Mouse (Mus musculus) liver, postnatal 0 days (tissue): Measurements from ENCODE around the gene Pibf1. TPM values are rescaled to one million over a fixed set of nuclear protein-coding genes. Genes with fewer than 3 reads are reported as not detected.

Experiments used
- ATAC-seq: fragments of 200-750 bp; cut with Nextera tagmentation; 2 replicates; pipeline ENCODE4 v1.8.0; 2017; ENCODE audit warnings: mild to moderate bottlenecking, moderate library complexity
- DNase-seq: peaks from one replicate; pipeline ENCODE4 v3.0.0-alpha.2; 2016
- H3K27ac ChIP-seq: fragments of 300-500 bp; sonication (generic); 2 replicates; pipeline ENCODE4 v1.5.1; 2014; ENCODE audit warnings: antibody characterized with exemption, moderate library complexity, mild to moderate bottlenecking, low read depth
- H3K27me3 ChIP-seq: fragments of 300-500 bp; sonication (generic); 2 replicates; pipeline ENCODE4 v1.6.1; 2014; ENCODE audit warnings: low read length, control low read depth, mixed read lengths; ENCODE audit not compliant: insufficient read depth
- H3K36me3 ChIP-seq: fragments of 300-500 bp; sonication (generic); replicated peaks from 2 replicates; pipeline ENCODE4 v1.6.1; 2014; ENCODE audit warnings: mild to moderate bottlenecking, control low read depth, low read length, moderate library complexity, mixed read lengths; ENCODE audit not compliant: insufficient read depth
- H3K4me1 ChIP-seq: fragments of 300-500 bp; sonication (generic); 2 replicates; pipeline ENCODE4 v1.6.1; 2014; ENCODE audit warnings: antibody characterized with exemption, mild to moderate bottlenecking, control low read depth; ENCODE audit not compliant: insufficient read depth
- H3K4me2 ChIP-seq: fragments of 300-500 bp; sonication (generic); 2 replicates; pipeline ENCODE4 v1.6.1; 2014; ENCODE audit warnings: low read depth, mild to moderate bottlenecking, low read length, moderate library complexity, mixed read lengths
- H3K4me3 ChIP-seq: fragments of 300-500 bp; sonication (generic); 2 replicates; pipeline ENCODE4 v1.5.1; 2014; ENCODE audit warnings: low read depth, low read length
- H3K9ac ChIP-seq: fragments of 300-500 bp; sonication (generic); replicated peaks from 2 replicates; pipeline ENCODE4 v1.6.1; 2014; ENCODE audit warnings: mild to moderate bottlenecking, moderate library complexity
- H3K9me3 ChIP-seq: fragments of 300-500 bp; sonication (generic); 2 replicates; pipeline ENCODE4 v1.6.1; 2016; ENCODE audit warnings: mild to moderate bottlenecking, control low read depth, low read length, mixed read lengths
- CTCF ChIP-seq: sonication (generic); IDR thresholded peaks from 2 replicates; pipeline ENCODE4 v1.5.1; 2016; ENCODE audit warnings: antibody characterized with exemption, low read depth
- EP300 ChIP-seq: IDR thresholded peaks from 2 replicates; pipeline ENCODE4 v1.6.1; 2016; ENCODE audit warnings: antibody characterized with exemption, low read depth, mild to moderate bottlenecking
- WGBS: fragments of 180-500 bp; shearing (Covaris S2); extraction: QIAGEN DNeasy Blood & Tissue Kit; methylation state at CpG from one replicate; pipeline ENCODE4 v1.1.7; 2014; ENCODE audit not compliant: insufficient replicate concordance; 5-methylcytosine and 5-hydroxymethylcytosine counted together
- polyA plus RNA-seq: library from polyadenylated mRNA; unstranded; fragments of >200 nt; fragmentation: Nextera tagmentation; extraction: Ambion mirVana; gene quantifications from 2 replicates; pipeline ENCODE4 v1.2.1, GENCODE M21; 2015

Pibf1 gene
- polyA plus RNA-seq, 1 experiment from 2014 or later = 4.9 TPM

GRCm38 (mm10) chr14:99299022-99299481 is 199.8 kb downstream of the Pibf1 start:
- 4% methylated on average over 53 of the region's 60 CpGs for WGBS
- peaks cover 15% of the 10 kb centered on the region for H3K27me3 ChIP-seq
- peak overlapping the region; percentile 49; the same call in 1 of the 2 replicates for H3K27ac ChIP-seq

GRCm38 (mm10) chr14:99299701-99300191 is 200.5 kb downstream of the Pibf1 start:
- H3K4me2 ChIP-seq = peak overlapping the region; percentile 99
- H3K9ac ChIP-seq = peak overlapping the region; percentile 73
- peaks cover 15% of the 10 kb centered on the region for H3K27me3 ChIP-seq
- TF ChIP-seq EP300 (no peak), CTCF (no peak)
- H3K4me1 ChIP-seq = peaks cover 21% of the 10 kb centered on the region
- no peaks in the 10 kb centered on the region for H3K9me3 ChIP-seq
- H3K27ac ChIP-seq = no peak overlapping the region
- H3K36me3 ChIP-seq = no peaks in the 10 kb centered on the region
- peak overlapping the region; percentile 75 for H3K4me3 ChIP-seq
- ATAC-seq = no peak
- 7% methylated on average over 21 of the region's 21 CpGs for WGBS
- DNase-seq = no peak

More at GRCm38 (mm10) chr14:99299022-99299481, 199.8 kb downstream of the Pibf1 start:
- ATAC-seq (peak; percentile 59), DNase-seq (peak; percentile 73)
- no peaks in the 10 kb centered on the region for H3K36me3 ChIP-seq
- peak overlapping the region; percentile 75 for H3K4me3 ChIP-seq
- H3K4me1 ChIP-seq = peaks cover 21% of the 10 kb centered on the region
- H3K9ac ChIP-seq = peak overlapping the region; percentile 73
- H3K4me2 ChIP-seq = peak overlapping the region; percentile 99
- no peak for TF ChIP-seq EP300
- TF ChIP-seq CTCF = peak; percentile 28; the same call in 1 of the 2 replicates
- no peaks in the 10 kb centered on the region for H3K9me3 ChIP-seq

DNA sequence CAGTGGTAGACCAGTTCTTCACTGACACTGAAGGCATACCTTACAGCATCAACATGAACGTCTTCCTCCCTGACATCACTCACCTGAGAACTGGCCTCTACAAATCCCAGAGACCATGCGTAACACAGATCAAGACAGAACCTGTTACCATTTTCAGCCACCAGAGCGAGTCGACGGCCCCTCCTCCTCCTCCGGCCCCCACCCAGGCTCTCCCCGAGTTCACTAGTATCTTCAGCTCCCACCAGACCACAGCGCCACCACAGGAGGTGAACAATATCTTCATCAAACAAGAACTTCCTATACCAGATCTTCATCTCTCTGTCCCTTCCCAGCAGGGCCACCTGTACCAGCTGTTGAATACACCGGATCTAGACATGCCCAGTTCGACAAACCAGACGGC is 202.2 kb downstream of the Pibf1 start:
- Histone ChIP-seq H3K4me2 (no peak overlapping the region), H3K9ac (no peak overlapping the region), H3K27ac (no peak overlapping the region), H3K9me3 (no peaks in the 10 kb centered on the region), H3K4me1 (peaks cover 18% of the 10 kb centered on the region), H3K36me3 (no peaks in the 10 kb centered on the region; the same call in 1 of the 2 replicates), H3K4me3 (no peak overlapping the region), H3K27me3 (peaks cover 15% of the 10 kb centered on the region)
- no peak for TF ChIP-seq EP300
- no peak for DNase-seq
- no peak for ATAC-seq
- WGBS = 64% methylated on average over 11 of the region's 11 CpGs

Other genes starting within 250 kb of the Pibf1 start
- gene Rpl36a-ps1, start 105.1 kb upstream of the Pibf1 start, polyA plus RNA-seq = 2.5 and 3.0 TPM in 2 replicates
- 42.5 and 43.2 TPM in 2 replicates for gene Mzt1, start 53.3 kb upstream of the Pibf1 start, polyA plus RNA-seq
- 13.0 and 13.6 TPM in 2 replicates for gene Bora, start 53.2 kb upstream of the Pibf1 start, polyA plus RNA-seq
- gene Dis3, start 346 bp downstream of the Pibf1 start, polyA plus RNA-seq = 7.1 and 7.5 TPM in 2 replicates
- 2.0 and 2.6 TPM in 2 replicates for gene Klf5, start 199.3 kb downstream of the Pibf1 start, polyA plus RNA-seq